Mouse (Mus musculus) midbrain, embryonic 16.5 days (tissue): ENCODE results near the gene Rab11fip3. TPM values are rescaled to one million over a fixed set of nuclear protein-coding genes. Genes with fewer than 3 reads are reported as not detected.

Experiments used
- ATAC-seq: fragments of 200-750 bp; cut with Nextera tagmentation; 2 replicates; pipeline ENCODE4 v1.8.0; 2017; ENCODE audit warnings: moderate TSS enrichment
- H3K27ac ChIP-seq: fragments of 300-500 bp; sonication (generic); 2 replicates; pipeline ENCODE4 v1.5.1; 2014; ENCODE audit warnings: mild to moderate bottlenecking, low read length, mixed read lengths
- H3K27me3 ChIP-seq: fragments of 300-500 bp; sonication (generic); 2 replicates; pipeline ENCODE4 v1.6.1; 2014; ENCODE audit warnings: low read depth, low read length, mixed read lengths; ENCODE audit not compliant: control insufficient read depth, insufficient read depth
- H3K36me3 ChIP-seq: fragments of 300-500 bp; sonication (generic); 2 replicates; pipeline ENCODE4 v1.6.1; 2014; ENCODE audit warnings: mild to moderate bottlenecking, low read length, moderate library complexity, mixed read lengths; ENCODE audit not compliant: control insufficient read depth, insufficient read depth
- H3K4me1 ChIP-seq: fragments of 300-500 bp; sonication (generic); 2 replicates; pipeline ENCODE4 v1.6.1; 2014; ENCODE audit warnings: mild to moderate bottlenecking, low read length, mixed read lengths; ENCODE audit not compliant: control insufficient read depth, insufficient read depth
- H3K4me2 ChIP-seq: fragments of 300-500 bp; sonication (generic); 2 replicates; pipeline ENCODE4 v1.6.1; 2014; ENCODE audit warnings: mild to moderate bottlenecking, low read length, mixed read lengths
- H3K4me3 ChIP-seq: fragments of 300-500 bp; sonication (generic); 2 replicates; pipeline ENCODE4 v1.5.1; 2014; ENCODE audit warnings: low read depth, mild to moderate bottlenecking, low read length, moderate library complexity, mixed read lengths
- H3K9ac ChIP-seq: fragments of 300-500 bp; sonication (generic); 2 replicates; pipeline ENCODE4 v1.6.1; 2014; ENCODE audit warnings: low read depth, low read length, mixed read lengths
- H3K9me3 ChIP-seq: fragments of 300-500 bp; sonication (generic); replicated peaks from 2 replicates; pipeline ENCODE4 v1.6.1; 2014; ENCODE audit warnings: mild to moderate bottlenecking, low read length, mixed read lengths; ENCODE audit not compliant: control insufficient read depth, poor library complexity, severe bottlenecking
- WGBS: fragments of 180-500 bp; shearing (Covaris S2); extraction: QIAGEN DNeasy Blood & Tissue Kit; methylation state at CpG from one replicate; pipeline ENCODE4 v1.1.7; 2014; 5-methylcytosine and 5-hydroxymethylcytosine counted together
- polyA plus RNA-seq: library from polyadenylated mRNA; unstranded; fragments of >200 nt; fragmentation: Nextera tagmentation; extraction: Ambion mirVana; gene quantifications from 2 replicates; pipeline ENCODE4 v1.2.1, GENCODE M21; 2015

Rab11fip3 gene
- polyA plus RNA-seq, 1 experiment from 2014 or later: 25.8 TPM

GRCm38 (mm10) chr17:26094531-26095110 is 25.3 kb upstream of the Rab11fip3 start:
- no peak for ATAC-seq
- H3K27me3 ChIP-seq: no peaks in the 10 kb centered on the region
- no peaks in the 10 kb centered on the region for H3K36me3 ChIP-seq
- H3K4me3 ChIP-seq: peak overlapping the region; percentile 64
- WGBS: 25% methylated on average over 9 of the region's 9 CpGs
- no peaks in the 10 kb centered on the region for H3K9me3 ChIP-seq
- H3K4me1 ChIP-seq: peaks cover 3% of the 10 kb centered on the region; the same call in 1 of the 2 replicates
- peak overlapping the region; percentile 90 for H3K4me2 ChIP-seq
- peak overlapping the region; percentile 50 for H3K27ac ChIP-seq
- peak overlapping the region; percentile 84 for H3K9ac ChIP-seq

- Histone ChIP-seq H3K9me3 (no peaks in the 10 kb centered on the region), H3K9ac (peak within 1 kb of the TSS; percentile 76), H3K4me1 (peaks cover 8% of the 10 kb centered on the region; the same call in 1 of the 2 replicates), H3K4me3 (peak within 1 kb of the TSS; percentile 62), H3K4me2 (peak within 1 kb of the TSS; percentile 84), H3K36me3 (no peaks in the 10 kb centered on the region), H3K27me3 (no peaks in the 10 kb centered on the region), H3K27ac (peak within 1 kb of the TSS; percentile 89)
- ATAC-seq: peak; percentile 86
- WGBS: 2% methylated on average over 32 of the region's 32 CpGs
These were observed 20.7 kb upstream of the Rab11fip3 start, which contains the start of gene Decr2 for GRCm38 (mm10) chr17:26089905-26090632. TSS of gene Decr2 (minus strand) at chr17:26090337.

- 95% methylated on average over 9 of the region's 9 CpGs for WGBS
- no peaks in the 10 kb centered on the region for H3K27me3 ChIP-seq
- H3K4me1 ChIP-seq: peaks cover 8% of the 10 kb centered on the region; the same call in 1 of the 2 replicates
- ATAC-seq: no peak
- H3K4me3 ChIP-seq: no peak overlapping the region
- H3K9me3 ChIP-seq: no peaks in the 10 kb centered on the region
- no peak overlapping the region for H3K4me2 ChIP-seq
- no peak overlapping the region for H3K27ac ChIP-seq
- H3K36me3 ChIP-seq: peaks cover 6% of the 10 kb centered on the region
- H3K9ac ChIP-seq: no peak overlapping the region
These were observed 17.8 kb upstream of the Rab11fip3 start for GRCm38 (mm10) chr17:26087059-26087564.

GRCm38 (mm10) chr17:26080867-26081266 is 11.5 kb upstream of the Rab11fip3 start:
- 53% methylated on average over 2 of the region's 2 CpGs for WGBS
- no peak overlapping the region for H3K9ac ChIP-seq
- no peak for ATAC-seq
- H3K4me1 ChIP-seq: peaks cover 3% of the 10 kb centered on the region; the same call in 1 of the 2 replicates
- no peak overlapping the region for H3K4me2 ChIP-seq
- no peaks in the 10 kb centered on the region for H3K9me3 ChIP-seq
- no peak overlapping the region for H3K27ac ChIP-seq
- no peak overlapping the region for H3K4me3 ChIP-seq
- H3K27me3 ChIP-seq: no peaks in the 10 kb centered on the region
- peaks cover 6% of the 10 kb centered on the region for H3K36me3 ChIP-seq

DNA sequence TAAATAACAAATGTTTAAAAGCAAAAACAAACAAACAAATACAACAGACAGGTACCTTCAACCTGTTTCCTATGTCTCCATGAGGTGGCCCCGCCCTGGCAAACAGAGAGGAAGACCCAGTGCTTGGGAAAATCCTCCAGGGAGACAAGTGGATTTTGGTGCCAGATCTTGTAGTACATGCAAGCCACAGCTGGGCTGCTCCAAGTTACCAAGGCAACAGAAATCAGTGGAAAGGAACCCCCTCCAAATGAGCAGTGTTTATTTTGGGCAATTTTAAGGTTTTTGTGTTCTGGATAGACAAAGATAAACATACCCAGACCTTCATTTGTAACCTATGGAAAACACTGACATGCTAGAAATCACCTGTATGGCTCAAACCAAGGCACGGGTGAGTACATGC is 9.5 kb upstream of the Rab11fip3 start:
- Histone ChIP-seq H3K27ac (no peak overlapping the region), H3K9me3 (no peaks in the 10 kb centered on the region), H3K4me3 (no peak overlapping the region), H3K36me3 (peaks cover 5% of the 10 kb centered on the region), H3K9ac (no peak overlapping the region), H3K4me2 (no peak overlapping the region), H3K27me3 (no peaks in the 10 kb centered on the region), H3K4me1 (peaks cover 3% of the 10 kb centered on the region; the same call in 1 of the 2 replicates)
- ATAC-seq: no peak
- WGBS: 84% methylated on average over 2 of the region's 2 CpGs

DNA sequence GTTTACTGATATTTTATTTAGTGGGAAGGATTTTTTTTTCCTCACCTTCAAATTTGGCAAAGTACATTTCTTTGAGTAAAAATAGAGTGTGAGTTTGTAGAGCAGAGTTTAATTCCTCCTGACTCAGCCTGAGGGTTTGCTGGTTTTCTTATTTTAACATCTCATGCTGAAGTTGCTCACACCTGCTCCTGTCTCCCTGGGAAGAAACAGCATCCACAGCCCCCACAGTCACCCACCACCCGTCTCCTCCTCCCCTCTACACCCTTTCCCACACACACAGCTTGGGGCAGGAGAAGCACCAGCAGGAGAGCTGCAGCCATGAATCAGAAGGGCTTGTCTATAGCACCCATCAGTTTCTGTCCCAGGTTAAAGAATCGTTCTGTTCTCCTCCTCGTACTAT is 5.9 kb upstream of the Rab11fip3 start:
- H3K9ac ChIP-seq: no peak overlapping the region
- H3K4me3 ChIP-seq: no peak overlapping the region
- no peak for ATAC-seq
- no peaks in the 10 kb centered on the region for H3K9me3 ChIP-seq
- H3K4me2 ChIP-seq: no peak overlapping the region
- H3K36me3 ChIP-seq: no peaks in the 10 kb centered on the region
- H3K27me3 ChIP-seq: 0 out of 2 replicates have a peak, but pooled peaks cover 2% of the 10 kb centered on the region
- 65% methylated on average over 3 of the region's 3 CpGs for WGBS
- H3K27ac ChIP-seq: no peak overlapping the region
- peaks cover 3% of the 10 kb centered on the region for H3K4me1 ChIP-seq

- H3K4me3 ChIP-seq: peak overlapping the region; percentile 92
- peaks cover 27% of the 10 kb centered on the region for H3K4me1 ChIP-seq
- ATAC-seq: no peak
- no peaks in the 10 kb centered on the region for H3K36me3 ChIP-seq
- peak overlapping the region; percentile 100 for H3K4me2 ChIP-seq
- no peaks in the 10 kb centered on the region for H3K9me3 ChIP-seq
- peak overlapping the region; percentile 97; the same call in 1 of the 2 replicates for H3K9ac ChIP-seq
- no peak overlapping the region for H3K27ac ChIP-seq
- 44% methylated on average over 6 of the region's 6 CpGs for WGBS
- H3K27me3 ChIP-seq: 0 out of 2 replicates have a peak, but pooled peaks cover 2% of the 10 kb centered on the region
These were observed 781 bp upstream of the Rab11fip3 start for GRCm38 (mm10) chr17:26070136-26070535.

DNA sequence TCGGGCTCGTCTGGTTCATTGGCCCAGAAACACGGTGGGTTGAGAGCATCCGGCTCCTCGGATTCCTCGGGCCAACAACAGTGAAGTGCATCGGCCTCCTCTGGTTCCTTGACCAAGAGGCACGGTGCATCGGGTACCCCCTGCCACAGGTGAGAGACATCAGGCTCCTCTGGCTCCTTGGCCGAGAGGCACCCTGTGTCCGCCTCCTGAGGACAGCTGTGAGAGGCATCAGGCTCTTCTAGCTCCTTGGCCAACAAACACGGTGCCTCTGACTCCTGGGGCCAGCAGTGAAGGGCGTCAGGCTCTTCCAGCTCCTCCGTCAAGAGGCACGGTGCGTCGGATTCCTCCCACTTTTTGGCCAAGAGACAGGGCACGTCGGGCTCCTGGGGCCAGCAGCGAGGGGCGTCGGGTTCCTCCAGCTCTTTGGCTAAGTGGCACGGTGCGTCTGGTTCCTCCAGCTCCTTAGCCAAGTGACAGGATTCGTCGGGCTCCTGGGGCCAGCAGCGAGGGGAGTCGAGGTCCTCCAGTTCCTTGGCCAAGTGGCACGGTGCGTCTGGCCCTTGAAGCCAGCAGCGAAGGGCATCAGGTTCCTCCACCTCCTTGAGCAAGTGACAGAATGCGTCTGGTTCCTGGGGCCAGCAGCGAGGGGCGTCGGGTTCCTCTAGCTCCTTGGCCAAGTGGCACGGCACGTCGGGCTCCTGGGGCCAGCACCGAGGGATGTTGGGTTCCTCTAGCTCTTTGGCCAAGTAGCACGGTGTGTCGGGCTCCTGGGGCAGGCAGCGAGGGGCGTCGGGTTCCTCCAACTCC is 1.1 kb downstream of the Rab11fip3 start:
- Histone ChIP-seq H3K4me2 (peak overlapping the region; percentile 100), H3K9ac (peak overlapping the region; percentile 97), H3K9me3 (no peaks in the 10 kb centered on the region), H3K27me3 (0 out of 2 replicates have a peak, but pooled peaks cover 2% of the 10 kb centered on the region), H3K4me1 (peaks cover 45% of the 10 kb centered on the region), H3K27ac (peak overlapping the region; percentile 95), H3K4me3 (peak overlapping the region; percentile 92), H3K36me3 (peaks cover 3% of the 10 kb centered on the region)
- ATAC-seq: no peak
- under 1% methylated on average over 44 of the region's 44 CpGs for WGBS
